Mouse (Mus musculus) NIH3T3 (cell line): Measurements from ENCODE around the gene Hnrnph2.

Experiments used
- DNase-seq: peaks from one replicate; pipeline ENCODE4 v3.0.0-alpha.2; 2012; ENCODE audit warnings: low read depth

Gene Hnrnph2

GRCm38 (mm10) chrX:134614306-134614705, 13.3 kb downstream of the Hnrnph2 start:
- no peak for DNase-seq

- DNase-seq, result no peak
Observed at GRCm38 (mm10) chrX:134619695-134620094, 18.7 kb downstream of the Hnrnph2 start.

GRCm38 (mm10) chrX:134620254-134620865, 19.4 kb downstream of the Hnrnph2 start:
- DNase-seq, result no peak

GRCm38 (mm10) chrX:134621685-134622084, 20.7 kb downstream of the Hnrnph2 start:
- no peak for DNase-seq

GRCm38 (mm10) chrX:134623350-134623749, 22.4 kb downstream of the Hnrnph2 start:
- DNase-seq, result no peak

- no peak for DNase-seq
Observed at GRCm38 (mm10) chrX:134628200-134628599, 27.2 kb downstream of the Hnrnph2 start.

- DNase-seq, result no peak
Observed at GRCm38 (mm10) chrX:134632710-134633109, 31.7 kb downstream of the Hnrnph2 start.

GRCm38 (mm10) chrX:134635111-134635510, 34.1 kb downstream of the Hnrnph2 start:
- DNase-seq, result no peak

GRCm38 (mm10) chrX:134635860-134636259, 34.9 kb downstream of the Hnrnph2 start:
- no peak for DNase-seq

- DNase-seq, result no peak
Observed at GRCm38 (mm10) chrX:134641000-134641760, 40.2 kb downstream of the Hnrnph2 start.

GRCm38 (mm10) chrX:134646338-134646737, 45.4 kb downstream of the Hnrnph2 start:
- DNase-seq, result no peak

- no peak for DNase-seq
Observed at GRCm38 (mm10) chrX:134647421-134647820, 46.4 kb downstream of the Hnrnph2 start.

GRCm38 (mm10) chrX:134648031-134648692, 47.2 kb downstream of the Hnrnph2 start:
- peak; percentile 88 for DNase-seq

- DNase-seq, result no peak
Observed at GRCm38 (mm10) chrX:134652061-134652460, 51.1 kb downstream of the Hnrnph2 start.
